In the genomic region with DNA sequence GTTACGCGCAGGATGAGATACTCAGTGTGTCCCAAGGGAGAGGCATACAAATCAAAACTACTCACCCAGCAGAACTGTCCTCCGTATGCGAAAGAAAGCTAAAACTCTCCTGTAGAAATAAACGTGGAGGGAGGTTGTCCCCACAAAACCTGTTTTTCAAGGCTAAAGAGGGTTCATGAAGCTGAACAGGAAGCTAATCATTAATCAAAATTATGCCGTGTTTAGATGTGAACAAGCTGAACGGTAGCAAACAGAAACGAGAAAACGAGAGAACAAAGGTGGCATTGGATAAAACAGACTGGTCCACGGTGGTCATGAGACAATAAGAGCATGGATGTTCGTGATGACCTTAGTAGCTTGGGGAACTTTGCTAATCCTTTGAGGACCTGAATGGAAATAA, we compare ENCODE assay signal across 38 mouse cellular contexts. TPM values are rescaled to one million over a fixed set of nuclear protein-coding genes. Genes with fewer than 3 reads are reported as not detected.
A peak's percentile ranks its signal among the peaks of the same experiment; 100 is the strongest.
DNase-seq lines count a peak whose midpoint lies in the region; ATAC-seq and TF ChIP-seq lines count a peak whose summit lies in the region.
"Had no signal": no experiment of that assay in that cellular context is flagged by ENCODE, and none has a peak within 500 bp of the region (broad histone marks: within the 10 kb centered on the region; RNA-seq: fewer than 3 reads in every experiment).

A gene (minus strand): TSS at position 139 of the 400 bp plus-strand sequence.

- no peaks in the 10 kb centered on the region for H3K27me3 ChIP-seq in intestine, postnatal 0 days (replicated peaks; ENCODE audit: control insufficient read depth, insufficient read depth, low read length)
- no peaks in the 10 kb centered on the region for H3K27me3 ChIP-seq in stomach, embryonic 14.5 days (ENCODE audit: control insufficient read depth, insufficient read depth, low read length)
- H3K27me3 ChIP-seq: embryonic facial prominence, embryonic 15.5 days; forebrain, embryonic 12.5 days; heart, embryonic 15.5 days; limb, embryonic 13.5 days; lung, embryonic 15.5 days; midbrain, embryonic 13.5 days had no signal

- no peak within 1 kb of the TSS for H3K27ac ChIP-seq in intestine, postnatal 0 days (ENCODE audit: low read depth, low read length)
- no peak within 1 kb of the TSS for H3K27ac ChIP-seq in stomach, embryonic 14.5 days (ENCODE audit: low read length)
- H3K27ac ChIP-seq: embryonic facial prominence, embryonic 10.5 days; embryonic facial prominence, embryonic 15.5 days; forebrain, embryonic 12.5 days; heart, embryonic 10.5 days; heart, embryonic 15.5 days; layer of hippocampus, adult 2 months; left cerebral cortex, adult 2 months; limb, embryonic 13.5 days; lung, embryonic 15.5 days; midbrain, embryonic 13.5 days had no signal

- no peaks in the 10 kb centered on the region for H3K36me3 ChIP-seq in intestine, postnatal 0 days (ENCODE audit: control insufficient read depth, insufficient read depth)
- no peaks in the 10 kb centered on the region for H3K36me3 ChIP-seq in stomach, embryonic 14.5 days (ENCODE audit: control insufficient read depth, insufficient read depth, low read length)
- H3K36me3 ChIP-seq: embryonic facial prominence, embryonic 10.5 days; embryonic facial prominence, embryonic 15.5 days; forebrain, embryonic 12.5 days; heart, embryonic 10.5 days; heart, embryonic 15.5 days; limb, embryonic 13.5 days; lung, embryonic 15.5 days; midbrain, embryonic 13.5 days had no signal

- no peaks in the 10 kb centered on the region for H3K9me3 ChIP-seq in intestine, postnatal 0 days (ENCODE audit: control insufficient read depth)
- H3K9me3 ChIP-seq in stomach, embryonic 14.5 days (ENCODE audit: control insufficient read depth, low read depth, low read length) = no peaks in the 10 kb centered on the region
- H3K9me3 ChIP-seq: embryonic facial prominence, embryonic 10.5 days; embryonic facial prominence, embryonic 15.5 days; forebrain, embryonic 12.5 days; heart, embryonic 10.5 days; heart, embryonic 15.5 days; limb, embryonic 13.5 days; lung, embryonic 15.5 days; megakaryocyte, embryonic 14.5 days; midbrain, embryonic 13.5 days had no signal

- 31% methylated on average over 11 of the region's 11 CpGs for WGBS in intestine, postnatal 0 days
- 49% methylated on average over 11 of the region's 11 CpGs for WGBS in stomach, embryonic 14.5 days

- no peak for ATAC-seq in intestine, postnatal 0 days
- no peak for ATAC-seq in stomach, embryonic 14.5 days (ENCODE audit: insufficient number of reproducible peaks, insufficient read depth, low FRiP score, low read depth)
- ATAC-seq: forebrain, postnatal 0 days; hindbrain, embryonic 16.5 days; midbrain, embryonic 13.5 days had no signal

- peak within 1 kb of the TSS; percentile 5; the same call in 1 of the 2 replicates for H3K4me3 ChIP-seq in intestine, postnatal 0 days (ENCODE audit: low read depth, low read length)
- no peak within 1 kb of the TSS for H3K4me3 ChIP-seq in stomach, embryonic 14.5 days (ENCODE audit: low read depth, low read length)
- H3K4me3 ChIP-seq: embryonic facial prominence, embryonic 10.5 days; embryonic facial prominence, embryonic 15.5 days; forebrain, embryonic 12.5 days; heart, embryonic 10.5 days; heart, embryonic 15.5 days; layer of hippocampus, adult 2 months; left cerebral cortex, adult 2 months; limb, embryonic 13.5 days; lung, embryonic 15.5 days; megakaryocyte, embryonic 14.5 days; midbrain, embryonic 13.5 days had no signal

- H3K9ac ChIP-seq in intestine, postnatal 0 days (ENCODE audit: low read depth, low read length) = no peak within 1 kb of the TSS
- H3K9ac ChIP-seq in stomach, embryonic 14.5 days (replicated peaks; ENCODE audit: low read depth, low read length) = no peak within 1 kb of the TSS
- H3K9ac ChIP-seq: embryonic facial prominence, embryonic 15.5 days; forebrain, embryonic 12.5 days; forebrain, postnatal 0 days; heart, embryonic 15.5 days; limb, embryonic 13.5 days; lung, embryonic 15.5 days; midbrain, embryonic 13.5 days had no signal

- peak within 1 kb of the TSS; percentile 48 for H3K4me2 ChIP-seq in intestine, postnatal 0 days (replicated peaks; ENCODE audit: low read depth)
- H3K4me2 ChIP-seq in stomach, embryonic 14.5 days (replicated peaks; ENCODE audit: low read depth, low read length) = peak within 1 kb of the TSS; percentile 14; the same call in 1 of the 2 replicates
- H3K4me2 ChIP-seq: embryonic facial prominence, embryonic 15.5 days; forebrain, embryonic 12.5 days; heart, embryonic 15.5 days; limb, embryonic 13.5 days; liver, embryonic 11.5 days; lung, embryonic 15.5 days; midbrain, embryonic 13.5 days had no signal

- DNase-seq in urinary bladder, adult 2 months (ENCODE audit: low spot score) = no peak
- DNase-seq in urinary bladder, postnatal 25 days (ENCODE audit: low spot score) = no peak
- DNase-seq in lung, postnatal 36 days = no peak
- no peak for DNase-seq in thymus, postnatal 10 days (ENCODE audit: low spot score in 2 of 2)
- DNase-seq in gastrocnemius, postnatal 10 days = no peak
- DNase-seq: adrenal gland, postnatal 25 days; B cell, adult 2 months; cerebellum, adult 11-12 months; cerebellum, postnatal 25 days; forebrain, postnatal 0 days; lung, postnatal 4 days; retina, postnatal 1 day; right cerebral cortex, postnatal 14 days had no signal

- H3K4me1 ChIP-seq in intestine, postnatal 0 days (replicated peaks; ENCODE audit: control insufficient read depth, insufficient read depth, low read length) = no peaks in the 10 kb centered on the region
- H3K4me1 ChIP-seq in stomach, embryonic 14.5 days (ENCODE audit: control insufficient read depth, insufficient read depth, low read length) = no peaks in the 10 kb centered on the region
- H3K4me1 ChIP-seq: embryonic facial prominence, embryonic 10.5 days; embryonic facial prominence, embryonic 15.5 days; forebrain, embryonic 12.5 days; heart, embryonic 10.5 days; heart, embryonic 15.5 days; limb, embryonic 13.5 days; lung, embryonic 15.5 days; megakaryocyte, embryonic 14.5 days; midbrain, embryonic 13.5 days had no signal

- TF ChIP-seq CTCF in intestine, postnatal 0 days (IDR thresholded peaks at IDR 0.05; ENCODE audit: low read depth) = no peak

RNA-seq across cellular contexts. Expression of the gene that starts here (rescaled TPM):
- 90.6 and 114 TPM in 2 replicates for polyA plus RNA-seq in urinary bladder, adult 2 months (2012; rRNA removed)
- polyA plus RNA-seq in intestine, postnatal 0 days (2015; fragmentation: Nextera tagmentation; extraction: Ambion mirVana) = 1.3 and 2.6 TPM in 2 replicates
- polyA plus RNA-seq in stomach, embryonic 14.5 days (2014; fragmentation: Nextera tagmentation; extraction: Ambion mirVana) = 13.2 and 23.6 TPM in 2 replicates
- not detected for total RNA-seq in gastrocnemius, postnatal 10 days (2021)
- total RNA-seq: adrenal gland, adult 18-20 months; adrenal gland, postnatal 25 days; forebrain, postnatal 0 days; gastrocnemius, adult 8-10 months; granulocyte monocyte progenitor cell, adult 5-6 weeks; heart, postnatal 25 days; layer of hippocampus, adult 2 months; layer of hippocampus, postnatal 14 days; left cerebral cortex, adult 2 months; left cerebral cortex, postnatal 36 days; monocyte, adult 5-6 weeks had no signal
- polyA plus RNA-seq: embryonic facial prominence, embryonic 10.5 days; embryonic facial prominence, embryonic 15.5 days; forebrain, embryonic 12.5 days; forebrain, postnatal 0 days; heart, embryonic 10.5 days; heart, embryonic 15.5 days; hindbrain, embryonic 11.5 days; hindbrain, embryonic 16.5 days; limb, embryonic 13.5 days; liver, embryonic 11.5 days; midbrain, embryonic 13.5 days; neural tube, embryonic 14.5 days; testis, adult 2 months had no signal
